Mouse (Mus musculus): ENCODE data around the gene Hspa1b.
A peak's percentile ranks its signal among the peaks of the same experiment; 100 is the strongest.
"Not testable (repeated sequence)": the region's sequence is repeated elsewhere in the genome, so short reads cannot be mapped to it uniquely, and the experiment has no call there.

Gene Hspa1b

GRCm38 (mm10) chr17:34975581-34976492 is 16.8 kb upstream of the Hspa1b start:
- peaks cover 51% of the 10 kb centered on the region for H3K27me3 ChIP-seq (ENCODE audit: insufficient read depth, low read length)
- TF ChIP-seq CTCF (conservative IDR thresholded peaks at IDR 0.05; ENCODE audit: low read length) (no peak), NANOG (IDR thresholded peaks at IDR 0.05; ENCODE audit: borderline replicate concordance, low read length) (no peak), POU5F1 (IDR thresholded peaks at IDR 0.05; ENCODE audit: borderline replicate concordance, low read length) (no peak)
- no peak overlapping the region for H3K4me3 ChIP-seq (replicated peaks; ENCODE audit: low read length)
- 0 out of 2 replicates have a peak, but pooled peaks cover 3% of the 10 kb centered on the region for H3K36me3 ChIP-seq (ENCODE audit: insufficient read depth, low read length)
- no peaks in the 10 kb centered on the region for H3K9me3 ChIP-seq (ENCODE audit: low read length)
- H3K4me1 ChIP-seq (replicated peaks; ENCODE audit: low read depth, low read length) = peaks cover 28% of the 10 kb centered on the region

- H3K36me3 ChIP-seq (ENCODE audit: insufficient read depth, low read length); H3K9me3 ChIP-seq (ENCODE audit: low read length): not testable (repeated sequence)
- Histone ChIP-seq H3K4me3 (replicated peaks; ENCODE audit: low read length) (peak within 1 kb of the TSS; percentile 64), H3K27me3 (ENCODE audit: insufficient read depth, low read length) (peaks cover 64% of the 10 kb centered on the region), H3K4me1 (replicated peaks; ENCODE audit: low read depth, low read length) (peaks cover 21% of the 10 kb centered on the region)
Measured at GRCm38 (mm10) chr17:34972069-34972749, 13.2 kb upstream of the Hspa1b start, which contains the start of the genes Hspa1a and Hspa1l. Gene Hspa1a, minus strand, starts transcription at chr17:34972156. Gene Hspa1l, plus strand, starts transcription at chr17:34972703.

GRCm38 (mm10) chr17:34971694-34972068 is 12.6 kb upstream of the Hspa1b start:
- Histone ChIP-seq H3K4me3 (replicated peaks; ENCODE audit: low read length) (peak overlapping the region; percentile 64), H3K4me1 (replicated peaks; ENCODE audit: low read depth, low read length) (peaks cover 18% of the 10 kb centered on the region), H3K27me3 (ENCODE audit: insufficient read depth, low read length) (peaks cover 60% of the 10 kb centered on the region)
- not testable (repeated sequence) for H3K36me3 ChIP-seq (ENCODE audit: insufficient read depth, low read length); H3K9me3 ChIP-seq (ENCODE audit: low read length)

- not testable (repeated sequence) for H3K4me3 ChIP-seq (replicated peaks; ENCODE audit: low read length); H3K36me3 ChIP-seq (ENCODE audit: insufficient read depth, low read length); H3K9me3 ChIP-seq (ENCODE audit: low read length)
- H3K4me1 ChIP-seq (replicated peaks; ENCODE audit: low read depth, low read length) = peaks cover 20% of the 10 kb centered on the region
- peaks cover 58% of the 10 kb centered on the region for H3K27me3 ChIP-seq (ENCODE audit: insufficient read depth, low read length)
Measured at GRCm38 (mm10) chr17:34970850-34971249, 11.8 kb upstream of the Hspa1b start.

- H3K9me3 ChIP-seq (ENCODE audit: low read length); H3K36me3 ChIP-seq (ENCODE audit: insufficient read depth, low read length); H3K4me3 ChIP-seq (replicated peaks; ENCODE audit: low read length): not testable (repeated sequence)
- Histone ChIP-seq H3K27me3 (ENCODE audit: insufficient read depth, low read length) (peaks cover 54% of the 10 kb centered on the region), H3K4me1 (replicated peaks; ENCODE audit: low read depth, low read length) (peaks cover 30% of the 10 kb centered on the region)
Measured at GRCm38 (mm10) chr17:34969822-34970221, 10.8 kb upstream of the Hspa1b start, which contains the start of gene Gm20481. Gene Gm20481, plus strand, starts transcription at chr17:34969912.

GRCm38 (mm10) chr17:34965627-34966026 is 6.6 kb upstream of the Hspa1b start:
- H3K4me1 ChIP-seq (replicated peaks; ENCODE audit: low read depth, low read length) = peaks cover 53% of the 10 kb centered on the region
- H3K36me3 ChIP-seq (ENCODE audit: insufficient read depth, low read length) = no peaks in the 10 kb centered on the region

GRCm38 (mm10) chr17:34964640-34965049 is 5.6 kb upstream of the Hspa1b start:
- Histone ChIP-seq H3K36me3 (ENCODE audit: insufficient read depth, low read length) (no peaks in the 10 kb centered on the region), H3K4me1 (replicated peaks; ENCODE audit: low read depth, low read length) (peaks cover 61% of the 10 kb centered on the region), H3K4me3 (replicated peaks; ENCODE audit: low read length) (no peak overlapping the region), H3K9me3 (ENCODE audit: low read length) (no peaks in the 10 kb centered on the region), H3K27me3 (ENCODE audit: insufficient read depth, low read length) (peaks cover 51% of the 10 kb centered on the region)
- TF ChIP-seq POU5F1 (IDR thresholded peaks at IDR 0.05; ENCODE audit: borderline replicate concordance, low read length) (no peak), NANOG (IDR thresholded peaks at IDR 0.05; ENCODE audit: borderline replicate concordance, low read length) (no peak), CTCF (conservative IDR thresholded peaks at IDR 0.05; ENCODE audit: low read length) (no peak)

More at GRCm38 (mm10) chr17:34965627-34966026, 6.6 kb upstream of the Hspa1b start:
- Histone ChIP-seq H3K27me3 (ENCODE audit: insufficient read depth, low read length) (peaks cover 48% of the 10 kb centered on the region), H3K9me3 (ENCODE audit: low read length) (no peaks in the 10 kb centered on the region), H3K4me3 (replicated peaks; ENCODE audit: low read length) (no peak overlapping the region)
- TF ChIP-seq CTCF (conservative IDR thresholded peaks at IDR 0.05; ENCODE audit: low read length) (no peak), NANOG (IDR thresholded peaks at IDR 0.05; ENCODE audit: borderline replicate concordance, low read length) (no peak), POU5F1 (IDR thresholded peaks at IDR 0.05; ENCODE audit: borderline replicate concordance, low read length) (no peak)

GRCm38 (mm10) chr17:34962841-34963240 is 3.8 kb upstream of the Hspa1b start:
- Histone ChIP-seq H3K9me3 (ENCODE audit: low read length) (no peaks in the 10 kb centered on the region), H3K27me3 (ENCODE audit: insufficient read depth, low read length) (peaks cover 35% of the 10 kb centered on the region), H3K4me3 (replicated peaks; ENCODE audit: low read length) (no peak overlapping the region), H3K4me1 (replicated peaks; ENCODE audit: low read depth, low read length) (peaks cover 58% of the 10 kb centered on the region), H3K36me3 (ENCODE audit: insufficient read depth, low read length) (no peaks in the 10 kb centered on the region)
- TF ChIP-seq POU5F1 (IDR thresholded peaks at IDR 0.05; ENCODE audit: borderline replicate concordance, low read length) (no peak), CTCF (conservative IDR thresholded peaks at IDR 0.05; ENCODE audit: low read length) (no peak), NANOG (IDR thresholded peaks at IDR 0.05; ENCODE audit: borderline replicate concordance, low read length) (no peak)

GRCm38 (mm10) chr17:34962125-34962524 is 3.1 kb upstream of the Hspa1b start:
- no peaks in the 10 kb centered on the region for H3K36me3 ChIP-seq (ENCODE audit: insufficient read depth, low read length)
- H3K9me3 ChIP-seq (ENCODE audit: low read length) = no peaks in the 10 kb centered on the region
- peaks cover 30% of the 10 kb centered on the region for H3K27me3 ChIP-seq (ENCODE audit: insufficient read depth, low read length)
- no peak overlapping the region for H3K4me3 ChIP-seq (replicated peaks; ENCODE audit: low read length)
- peaks cover 51% of the 10 kb centered on the region for H3K4me1 ChIP-seq (replicated peaks; ENCODE audit: low read depth, low read length)
- TF ChIP-seq NANOG (IDR thresholded peaks at IDR 0.05; ENCODE audit: borderline replicate concordance, low read length) = no peak
- TF ChIP-seq POU5F1 (IDR thresholded peaks at IDR 0.05; ENCODE audit: borderline replicate concordance, low read length) = no peak
- TF ChIP-seq CTCF (conservative IDR thresholded peaks at IDR 0.05; ENCODE audit: low read length) = no peak

All from E14TG2a.4 (cell line).